Mouse (Mus musculus): Measurements from ENCODE around the gene Prss33.
A peak's percentile ranks its signal among the peaks of the same experiment; 100 is the strongest.
"Not testable (repeated sequence)": the region's sequence is repeated elsewhere in the genome, so short reads cannot be mapped to it uniquely, and the experiment has no call there.

Gene Prss33

DNA sequence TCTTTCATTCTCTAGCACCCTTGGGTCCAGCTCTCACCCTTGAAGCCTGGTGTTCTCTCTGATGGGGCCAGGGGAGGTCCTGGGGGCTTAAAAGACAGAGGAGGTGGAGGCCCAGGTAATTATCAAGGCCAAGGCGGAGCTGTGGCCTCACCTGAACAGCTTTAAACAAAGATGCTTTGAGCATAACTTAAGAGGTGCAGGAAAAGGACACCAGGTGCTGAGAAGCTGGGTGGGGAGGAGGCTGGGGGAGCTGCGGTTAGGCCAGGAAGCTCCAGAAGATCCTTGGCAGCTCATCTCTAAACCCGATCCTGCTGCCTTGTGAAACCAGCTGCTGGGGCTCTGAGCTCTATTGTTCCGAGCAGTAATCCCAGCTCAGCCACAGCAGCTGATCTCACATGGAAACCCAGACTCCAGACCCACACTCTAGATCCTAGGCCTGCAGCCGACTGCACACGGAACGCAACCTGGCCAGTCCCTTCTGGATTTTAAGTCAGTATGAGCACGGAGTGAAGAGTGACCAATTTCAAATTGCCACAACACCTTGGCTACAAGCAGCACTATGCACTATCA lies at the start of gene Prss33:
Gene Prss33, minus strand, starts transcription at position 51 of the 570 bp plus-strand sequence.
- no peak for DNase-seq (ENCODE audit: low read depth, low spot score)

DNA sequence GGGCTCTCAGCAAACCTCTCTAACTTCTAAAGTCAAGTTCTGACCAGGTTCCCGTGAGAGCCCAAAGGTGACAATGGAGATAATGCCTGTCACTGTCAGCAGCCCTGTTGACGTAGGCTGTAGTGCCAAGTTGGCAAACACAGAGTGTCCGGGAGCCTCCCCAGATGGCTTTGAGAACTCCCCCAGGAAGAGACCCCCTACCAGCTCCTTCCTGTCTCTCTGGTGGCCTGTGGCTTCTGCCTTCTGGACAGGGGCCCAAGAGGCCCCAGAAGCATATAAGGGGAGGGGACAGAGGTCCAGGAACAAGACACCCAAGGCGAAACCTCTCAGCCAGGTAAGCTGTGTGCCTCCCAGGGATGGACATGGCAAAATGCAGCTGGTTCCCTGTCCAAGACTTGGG lies 44.7 kb upstream of the Prss33 start, which contains the start of the genes Dcpp1 and Dcpp2:
Gene Dcpp1, plus strand, starts transcription at position 301 of the 400 bp plus-strand sequence.
Gene Dcpp2, plus strand, starts transcription at position 305 of the 400 bp plus-strand sequence.
- not testable (repeated sequence) for DNase-seq (ENCODE audit: low read depth, low spot score)

DNA sequence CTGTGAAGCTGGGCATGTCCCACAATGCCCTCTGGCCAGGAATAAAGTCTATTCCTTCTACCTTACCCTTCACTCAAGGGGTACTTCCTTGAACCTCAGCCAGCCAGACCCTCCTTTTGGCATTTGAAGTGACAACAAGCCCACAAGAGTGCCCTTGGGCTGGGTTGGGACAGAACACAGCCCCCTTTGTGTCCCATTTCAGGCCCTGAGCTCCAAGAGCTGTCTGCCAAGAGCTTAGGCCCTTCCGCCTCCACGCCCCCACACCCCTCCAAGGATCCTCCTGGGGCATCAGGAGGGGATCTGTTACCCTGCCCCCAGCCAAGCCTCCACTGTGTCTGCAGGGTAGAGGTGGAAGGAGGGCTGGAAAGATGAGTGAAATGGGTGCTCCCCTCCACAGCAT lies 41.3 kb upstream of the Prss33 start:
- no peak for DNase-seq (ENCODE audit: low read depth, low spot score)

DNA sequence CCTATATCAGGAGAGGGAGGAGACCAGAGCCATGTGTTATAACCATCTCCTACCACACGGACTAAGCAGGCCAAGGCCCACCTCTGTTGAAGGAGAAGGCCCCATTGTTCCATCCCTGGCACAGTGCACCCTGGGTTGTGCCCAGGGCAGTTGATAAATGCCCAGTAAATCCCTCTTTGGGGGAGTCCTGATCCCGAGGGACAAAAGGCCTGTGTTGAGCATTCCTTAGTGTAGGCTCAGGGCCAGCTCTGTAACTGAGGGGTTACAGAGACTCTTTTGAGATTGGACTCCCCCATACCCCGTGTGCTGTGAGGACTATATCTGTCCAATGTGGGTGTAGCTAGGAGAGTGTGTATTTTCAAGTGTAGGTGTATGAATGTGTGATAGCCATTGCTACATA lies 40.9 kb upstream of the Prss33 start:
- no peak for DNase-seq (ENCODE audit: low read depth, low spot score)

DNA sequence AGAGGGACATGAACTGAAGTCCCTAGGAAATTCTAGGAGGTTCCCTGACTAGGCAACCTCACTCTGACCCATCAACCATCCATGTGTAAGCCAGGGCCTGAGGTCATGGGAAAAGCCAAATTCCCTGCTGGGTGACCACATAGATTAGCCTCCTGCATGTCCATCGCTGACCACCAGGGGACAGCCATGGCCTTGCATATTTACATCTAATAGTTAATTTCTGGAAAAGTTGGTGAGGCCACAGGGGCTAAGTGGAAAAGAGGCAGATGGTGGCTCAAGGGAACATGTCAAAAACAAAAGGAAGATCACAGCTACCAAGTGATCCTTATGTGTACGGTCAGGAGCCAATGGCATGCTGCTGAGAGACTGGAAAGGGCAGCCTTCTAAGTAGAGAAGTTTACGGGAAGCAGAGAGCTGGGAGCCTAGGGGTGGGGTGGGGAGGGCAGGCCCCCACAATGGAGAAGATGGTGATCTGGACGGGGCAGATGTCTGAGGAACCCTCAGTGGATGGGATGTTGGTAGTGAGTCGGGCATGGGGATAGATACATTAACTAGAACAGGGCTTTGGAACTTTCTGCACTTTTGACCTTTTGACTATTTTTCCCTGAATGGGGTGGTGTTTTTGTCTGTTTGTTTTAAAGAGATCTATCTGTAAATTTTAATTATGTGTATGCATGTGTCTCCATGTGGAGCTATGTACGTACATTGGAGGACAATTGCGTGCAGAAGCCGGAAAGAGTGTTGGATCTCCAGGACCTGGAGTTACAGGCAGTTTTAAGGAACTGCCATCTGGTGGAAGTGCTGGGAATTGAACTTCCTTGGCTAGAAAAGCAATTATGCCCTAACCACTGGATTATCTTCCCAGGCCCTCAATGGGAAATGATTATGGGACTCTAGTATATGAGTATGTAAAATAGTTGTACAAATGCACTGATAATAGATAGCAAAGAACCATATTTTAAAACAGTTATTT lies 38.3 kb upstream of the Prss33 start:
- DNase-seq (ENCODE audit: low read depth, low spot score) = peak; percentile 68

DNA sequence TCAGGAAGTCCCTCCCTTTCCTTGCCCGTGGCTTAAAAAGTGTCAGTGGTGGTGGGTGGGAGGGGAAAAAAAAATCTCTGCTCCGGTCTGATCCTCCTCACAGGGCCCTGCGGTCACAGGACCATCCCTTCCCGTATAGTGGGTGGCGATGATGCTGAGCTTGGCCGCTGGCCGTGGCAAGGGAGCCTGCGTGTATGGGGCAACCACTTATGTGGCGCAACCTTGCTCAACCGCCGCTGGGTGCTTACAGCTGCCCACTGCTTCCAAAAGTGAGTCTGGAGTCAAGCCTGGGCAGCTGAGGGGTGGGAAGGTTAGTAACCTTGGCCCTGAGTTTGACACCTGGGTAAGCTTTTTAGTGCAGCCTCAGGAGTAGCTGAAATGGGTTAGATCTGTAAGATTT lies 32.7 kb upstream of the Prss33 start:
- no peak for DNase-seq (ENCODE audit: low read depth, low spot score)

DNA sequence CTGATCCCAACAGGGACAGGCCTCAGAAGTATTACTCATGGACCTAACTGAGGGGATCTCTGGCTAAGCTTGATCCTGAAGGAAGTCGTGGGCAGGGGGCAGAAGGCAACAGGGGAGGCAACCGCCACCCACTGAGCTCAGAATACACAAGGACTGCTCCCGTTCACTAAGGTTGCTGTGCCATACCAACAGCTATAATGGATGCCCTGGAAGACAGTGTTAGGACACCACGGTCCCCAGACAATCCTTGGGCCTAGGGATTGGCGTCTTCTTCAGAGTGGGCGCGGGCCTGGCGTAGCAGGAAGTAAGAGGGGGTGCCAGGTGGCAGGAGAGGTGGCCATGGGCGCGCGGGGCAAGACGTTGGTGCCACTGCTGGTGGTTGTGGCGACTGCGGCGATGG lies 31.9 kb upstream of the Prss33 start, which contains the start of gene Prss21:
Gene Prss21, plus strand, starts transcription at position 301 of the 400 bp plus-strand sequence.
- DNase-seq (ENCODE audit: low read depth, low spot score) = no peak

DNA sequence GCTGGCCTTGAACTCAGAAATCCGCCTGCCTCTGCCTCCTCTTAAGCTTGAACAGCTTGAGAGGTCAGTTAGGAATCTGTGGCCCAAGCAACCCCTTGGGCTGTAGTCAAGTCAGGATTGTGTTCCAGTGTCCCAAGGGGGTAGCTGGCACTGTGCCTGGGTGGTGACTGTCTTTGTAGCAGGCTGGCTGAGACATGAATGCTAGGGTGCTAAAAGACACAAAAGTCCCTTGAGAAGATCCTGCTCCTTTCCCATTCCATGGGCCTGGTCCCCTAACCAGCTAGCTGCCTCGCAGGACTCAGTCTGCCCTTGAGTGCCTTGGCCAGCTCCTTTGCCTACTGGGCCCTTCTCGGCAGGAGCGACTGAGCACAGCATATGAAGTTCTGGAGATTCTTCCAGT lies 27.1 kb upstream of the Prss33 start:
- no peak for DNase-seq (ENCODE audit: low read depth, low spot score)

DNA sequence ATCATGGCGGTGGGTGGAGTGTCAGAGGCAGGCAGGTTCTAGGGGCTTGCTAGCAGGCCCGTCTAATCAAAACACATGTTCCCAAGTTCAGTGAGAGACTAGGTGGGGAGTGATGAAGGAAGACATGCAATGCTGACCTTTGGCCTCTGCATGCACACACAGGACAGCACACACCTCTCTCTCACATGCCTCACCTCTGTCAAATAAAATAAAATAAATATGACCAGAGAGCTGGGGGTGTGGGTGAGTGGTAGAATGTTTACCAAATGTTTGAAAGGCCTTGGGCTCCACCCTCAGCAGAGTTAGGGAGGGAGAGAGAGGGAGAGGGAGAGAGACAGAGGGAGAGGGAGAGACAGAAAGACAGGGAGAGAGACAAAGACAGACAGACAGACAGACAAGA lies 22.1 kb upstream of the Prss33 start:
- no peak for DNase-seq (ENCODE audit: low read depth, low spot score)

DNA sequence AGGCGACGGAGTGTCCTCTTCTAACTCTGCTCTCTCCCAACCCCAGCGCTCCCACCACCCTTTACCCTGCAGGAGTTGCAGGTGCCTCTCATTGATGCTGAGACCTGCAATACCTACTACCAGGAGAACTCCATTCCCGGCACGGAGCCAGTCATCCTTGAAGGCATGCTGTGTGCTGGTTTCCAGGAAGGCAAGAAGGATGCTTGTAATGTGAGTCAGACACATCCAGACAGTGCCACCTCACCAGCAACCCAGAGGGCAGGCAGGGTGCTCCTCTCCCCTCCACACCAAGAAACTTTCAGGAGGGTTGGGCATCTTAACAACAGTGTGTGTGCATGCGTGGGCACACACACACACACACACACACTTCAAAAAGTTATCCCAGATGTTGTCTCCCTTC lies 21.3 kb upstream of the Prss33 start:
- no peak for DNase-seq (ENCODE audit: low read depth, low spot score)

DNA sequence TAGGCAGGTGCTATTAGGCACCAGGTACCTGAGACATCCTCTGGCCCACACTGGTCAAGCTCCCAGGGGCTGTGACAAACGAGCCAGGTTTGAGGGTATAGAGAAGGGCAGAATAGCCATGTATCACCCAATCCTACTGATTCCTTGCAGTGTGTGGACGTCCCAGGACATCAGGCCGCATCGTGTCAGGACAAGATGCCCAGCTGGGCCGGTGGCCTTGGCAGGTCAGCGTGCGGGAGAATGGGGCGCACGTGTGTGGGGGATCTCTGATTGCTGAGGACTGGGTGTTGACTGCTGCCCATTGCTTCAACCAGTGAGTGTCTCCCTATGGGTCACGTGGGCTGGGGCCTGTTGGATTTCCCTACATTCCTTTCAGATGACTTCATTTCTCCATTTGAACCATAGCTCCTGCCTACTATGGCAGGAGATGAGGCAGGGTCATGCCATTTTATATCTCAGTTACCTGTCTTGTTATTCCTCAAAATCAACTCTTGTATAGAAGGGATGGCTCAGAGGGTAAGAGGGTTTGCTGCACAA lies 18.4 kb upstream of the Prss33 start:
- DNase-seq (ENCODE audit: low read depth, low spot score) = no peak

DNA sequence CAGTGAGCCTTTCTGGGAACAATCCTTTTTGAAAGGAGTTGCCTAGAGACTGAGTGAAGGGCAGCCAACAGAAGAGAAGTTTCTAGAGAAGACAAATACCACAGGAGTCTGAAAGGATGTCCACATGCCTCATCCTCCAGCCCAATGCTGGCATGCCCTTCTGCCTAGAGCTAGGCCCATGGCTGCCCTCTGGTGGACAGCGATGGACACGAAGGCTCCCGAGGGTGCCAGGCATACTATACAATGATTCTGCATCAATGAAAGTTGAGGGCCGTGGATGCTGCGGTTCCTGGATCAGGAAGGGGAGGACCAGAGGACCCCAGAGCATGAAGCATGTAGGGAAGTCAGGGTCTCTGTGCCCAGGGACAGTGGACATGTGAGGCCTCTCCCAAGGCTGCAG lies 17.4 kb upstream of the Prss33 start:
- DNase-seq (ENCODE audit: low read depth, low spot score) = peak; percentile 53

DNA sequence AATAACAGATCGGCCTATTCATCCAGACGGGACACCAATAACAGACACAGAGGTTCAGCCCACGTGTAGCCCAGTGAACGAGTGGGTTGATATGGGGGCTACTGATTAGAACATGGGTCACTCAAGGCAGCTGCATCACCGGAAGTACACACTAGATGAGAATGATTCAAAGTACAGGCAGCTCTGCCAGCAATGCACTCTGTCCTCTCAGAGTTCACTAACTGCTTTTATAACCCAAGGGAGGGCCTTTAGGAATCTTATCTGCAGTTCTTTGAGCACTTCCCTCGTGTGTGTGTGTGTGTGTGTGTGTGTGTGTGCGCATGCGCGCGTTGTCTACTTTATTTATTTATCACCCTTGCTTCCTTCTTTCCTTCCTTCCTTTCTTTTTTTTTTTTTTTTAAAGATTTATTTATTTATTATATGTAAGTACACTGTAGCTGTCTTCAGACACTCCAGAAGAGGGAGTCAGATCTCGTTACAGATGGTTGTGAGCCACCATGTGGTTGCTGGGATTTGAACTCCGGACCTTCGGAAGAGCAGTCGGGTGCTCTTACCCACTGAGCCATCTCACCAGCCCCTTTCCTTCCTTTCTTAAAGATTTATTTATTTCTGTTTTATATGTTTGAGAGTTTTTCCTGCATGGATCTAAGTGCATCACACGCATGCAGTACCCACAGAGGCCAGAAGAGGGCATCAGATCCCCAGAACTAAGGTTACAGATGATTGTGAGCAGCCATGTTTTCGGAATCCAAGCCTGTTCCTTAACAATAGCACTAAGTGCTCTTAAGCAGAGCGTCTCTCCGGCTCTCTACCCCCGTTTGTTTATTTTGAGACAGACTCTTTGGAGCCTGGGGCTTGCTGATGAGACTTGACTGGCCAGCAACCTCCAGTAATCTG lies 15.2 kb upstream of the Prss33 start:
- DNase-seq (ENCODE audit: low read depth, low spot score) = peak; percentile 73

DNA sequence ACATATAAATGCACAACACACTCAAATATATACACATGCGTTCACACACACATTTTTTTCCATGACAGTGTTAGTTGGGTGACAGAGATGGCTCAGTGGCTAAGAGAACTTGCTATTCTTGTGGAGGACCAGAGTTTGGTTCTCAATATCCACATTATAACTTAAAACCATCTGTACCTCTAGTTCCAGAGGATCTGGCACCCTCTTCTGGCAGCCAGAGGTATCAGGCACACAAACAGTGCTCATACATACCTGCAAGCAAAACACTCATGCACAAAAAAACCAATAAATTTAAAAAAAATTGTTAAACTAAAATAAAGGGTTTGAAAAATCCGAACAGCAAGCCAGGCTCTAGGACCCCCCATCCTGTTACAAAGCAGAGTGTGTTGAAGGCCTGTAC lies 14.2 kb upstream of the Prss33 start:
- DNase-seq (ENCODE audit: low read depth, low spot score) = no peak

DNA sequence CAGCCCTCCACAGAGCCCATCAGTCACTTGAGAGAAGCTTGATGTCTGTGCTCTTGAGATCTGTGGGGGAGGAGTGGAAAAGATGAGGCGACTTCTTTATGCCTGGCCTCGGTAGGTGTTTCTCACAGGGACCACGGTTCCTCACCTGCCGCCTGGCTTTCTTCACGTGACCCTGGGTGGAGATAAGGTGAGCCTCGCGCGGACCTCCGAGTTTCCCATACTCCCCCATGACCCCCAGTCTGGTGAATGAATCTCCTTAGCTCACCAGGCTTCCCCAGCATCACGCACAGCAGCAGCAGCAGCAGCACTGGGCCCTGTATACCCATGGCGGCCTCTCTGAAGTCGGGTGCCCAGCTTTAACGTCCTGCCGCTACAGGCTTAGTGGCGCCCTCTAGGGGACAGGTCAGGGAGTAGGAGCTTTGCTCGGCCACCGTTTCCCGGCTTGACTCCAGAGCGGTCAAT lies 8.0 kb upstream of the Prss33 start, which contains the start of the genes Prss32 and Prss41:
Gene Prss32, plus strand, starts transcription at position 44 of the 462 bp plus-strand sequence.
Gene Prss41, minus strand, starts transcription at position 361 of the 462 bp plus-strand sequence.
- peak; percentile 84 for DNase-seq (ENCODE audit: low read depth, low spot score)

DNA sequence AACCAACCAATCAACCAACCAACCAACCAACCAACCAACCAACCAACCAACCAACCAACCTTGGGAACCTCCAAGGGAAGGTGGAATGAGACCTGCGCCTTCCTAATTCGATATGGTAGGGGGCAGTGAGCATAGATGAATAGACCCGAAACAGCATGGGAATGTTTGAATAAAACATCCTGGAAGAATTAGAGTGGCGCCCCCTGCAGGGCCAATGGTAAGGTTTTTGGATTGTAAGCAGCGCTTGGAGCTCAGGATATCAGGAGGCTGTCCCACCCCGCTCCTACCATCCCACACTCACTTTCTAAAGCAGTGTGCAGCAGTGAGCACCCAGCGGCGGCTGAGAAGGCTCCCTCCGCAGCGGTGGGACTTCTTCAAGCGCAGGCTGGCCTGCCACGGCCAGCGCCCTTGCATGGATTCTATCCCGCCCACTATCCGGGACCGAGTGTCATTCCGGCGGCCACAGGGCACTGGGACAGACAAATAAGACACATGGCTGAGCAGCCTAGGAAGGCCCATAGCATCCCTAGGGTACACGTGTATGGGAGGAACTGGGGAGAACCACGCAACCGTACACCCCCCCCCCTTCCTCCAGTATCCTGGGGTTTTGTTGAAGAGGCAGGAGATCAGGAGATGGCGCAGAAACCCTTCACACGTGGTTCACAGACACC lies 7.4 kb upstream of the Prss33 start:
- DNase-seq (ENCODE audit: low read depth, low spot score) = peak; percentile 41

DNA sequence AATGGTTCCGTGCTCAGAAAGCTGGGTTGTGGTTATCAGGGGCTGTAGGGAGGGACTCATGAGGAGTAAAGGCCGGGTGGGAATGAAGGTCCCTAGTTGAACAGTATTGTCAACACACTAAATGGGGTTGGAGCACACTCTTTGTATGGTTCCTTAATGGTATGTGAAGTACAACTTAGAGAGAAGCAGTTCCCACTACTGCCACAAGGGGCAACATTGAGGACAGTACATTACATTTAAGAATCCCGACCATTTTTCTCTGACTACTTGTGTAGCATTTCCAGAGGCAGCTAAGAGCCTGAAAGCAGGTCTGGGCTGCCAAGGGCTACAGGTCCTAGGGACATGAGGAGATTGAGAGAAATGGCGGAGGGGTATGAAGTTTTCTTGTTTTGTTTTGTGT lies 5.3 kb upstream of the Prss33 start:
- DNase-seq (ENCODE audit: low read depth, low spot score) = peak; percentile 83

DNA sequence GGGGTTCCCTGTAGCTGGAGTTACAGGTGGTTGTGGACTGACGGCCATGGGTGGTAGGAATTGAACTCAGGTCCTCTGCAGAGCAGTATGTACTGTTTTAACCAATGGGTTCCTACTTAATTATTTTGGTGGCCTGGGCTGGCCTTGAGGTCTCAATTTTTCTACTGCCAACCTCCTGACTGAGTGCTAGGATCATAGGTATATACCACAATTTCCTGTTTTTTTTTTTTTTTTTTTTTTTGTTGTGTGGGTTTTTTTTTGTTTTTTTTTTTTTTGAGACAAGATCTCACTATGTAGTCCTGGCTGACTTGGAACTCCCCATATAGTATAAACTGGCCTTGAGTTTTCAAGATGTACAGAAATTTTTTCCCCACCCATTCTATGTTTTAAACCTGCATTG lies 4.7 kb downstream of the Prss33 start:
- DNase-seq (ENCODE audit: low read depth, low spot score) = no peak

DNA sequence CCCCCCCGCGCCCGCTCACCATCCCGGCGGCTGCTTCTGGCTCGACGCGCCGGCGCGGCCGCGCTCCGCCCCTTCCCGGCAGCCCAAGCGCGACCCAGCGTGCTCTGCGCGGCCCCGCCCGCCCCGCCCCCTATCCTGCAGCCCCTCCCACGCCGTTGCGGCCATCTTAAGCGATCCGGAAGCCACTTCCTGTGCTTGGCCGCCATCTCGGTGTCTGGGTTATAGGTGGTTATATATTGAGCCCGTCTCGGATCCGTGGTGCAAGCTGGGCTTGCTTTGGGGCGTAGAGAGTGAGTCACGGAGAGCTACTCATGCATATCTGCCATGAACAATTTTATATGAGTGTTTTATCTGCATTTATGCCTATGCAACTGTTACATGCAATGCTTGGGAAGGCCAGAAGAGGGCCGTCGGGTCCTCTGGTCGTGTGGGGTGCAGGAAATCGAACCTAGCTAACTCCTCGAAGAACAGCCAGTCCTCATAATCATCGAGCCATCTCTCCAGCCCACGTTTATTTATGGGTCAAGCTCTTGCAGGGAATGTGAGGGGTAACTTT lies 6.7 kb downstream of the Prss33 start, which contains the start of gene Elob:
Gene Elob, minus strand, starts transcription at position 73 of the 556 bp plus-strand sequence.
- peak; percentile 90 for DNase-seq (ENCODE audit: low read depth, low spot score)
